Mouse (Mus musculus) gastrocnemius, postnatal 25 days (tissue): ENCODE data around the gene Ror2. TPM values are rescaled to one million over a fixed set of nuclear protein-coding genes. Genes with fewer than 3 reads are reported as not detected.

Source experiments
- DNase-seq: peaks from one replicate; pipeline ENCODE4 v3.0.0; 2022
- total RNA-seq, 2 experiments: library from RNA; stranded (reverse); gene quantifications; 1 replicate in 1 of 2; 2 replicates in 1 of 2; pipeline ENCODE4 v1.2.3; 2021

Ror2 gene
- total RNA-seq, 2 experiments from 2014 or later: 0.83 to 0.90 TPM

DNA sequence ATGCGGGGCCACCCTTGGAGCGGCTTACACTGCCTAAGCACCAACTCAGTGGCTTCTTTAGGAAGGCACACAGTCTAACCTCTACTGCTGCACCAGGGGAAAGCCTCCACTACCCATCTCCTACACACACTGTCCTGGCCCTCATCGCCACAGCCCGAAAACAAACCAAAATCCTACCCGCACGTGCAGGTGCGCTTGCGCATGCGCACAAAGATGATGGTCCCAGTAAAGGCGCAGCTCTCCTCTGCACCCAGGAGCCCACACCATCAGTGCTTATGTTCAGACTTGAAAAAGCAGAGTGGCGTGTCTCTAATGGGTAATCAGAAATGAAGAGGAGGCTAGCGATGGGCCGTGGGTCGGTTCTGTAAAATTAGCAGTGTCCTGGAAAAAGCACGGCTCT lies 91.6 kb downstream of the Ror2 start:
- no peak for DNase-seq

DNA sequence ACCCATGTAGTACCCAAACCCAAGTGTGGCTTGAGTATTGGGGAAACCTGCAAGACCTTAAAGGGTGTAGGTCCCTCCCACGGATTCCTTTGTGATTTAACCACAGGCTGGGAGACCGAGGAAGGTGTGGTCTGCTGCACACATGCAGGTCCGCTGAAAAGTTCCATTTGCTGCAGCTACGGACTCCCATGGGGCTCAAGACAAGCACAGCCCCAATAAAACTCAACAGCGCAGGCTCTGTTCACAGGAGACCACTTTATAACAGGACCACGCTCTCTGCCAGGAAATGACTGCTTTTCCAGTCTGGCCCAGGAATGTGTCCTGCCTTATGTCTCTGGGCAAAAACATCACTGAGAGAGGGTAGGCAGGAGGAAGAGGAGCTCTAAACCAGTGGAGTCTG lies 92.2 kb downstream of the Ror2 start:
- DNase-seq: no peak

DNA sequence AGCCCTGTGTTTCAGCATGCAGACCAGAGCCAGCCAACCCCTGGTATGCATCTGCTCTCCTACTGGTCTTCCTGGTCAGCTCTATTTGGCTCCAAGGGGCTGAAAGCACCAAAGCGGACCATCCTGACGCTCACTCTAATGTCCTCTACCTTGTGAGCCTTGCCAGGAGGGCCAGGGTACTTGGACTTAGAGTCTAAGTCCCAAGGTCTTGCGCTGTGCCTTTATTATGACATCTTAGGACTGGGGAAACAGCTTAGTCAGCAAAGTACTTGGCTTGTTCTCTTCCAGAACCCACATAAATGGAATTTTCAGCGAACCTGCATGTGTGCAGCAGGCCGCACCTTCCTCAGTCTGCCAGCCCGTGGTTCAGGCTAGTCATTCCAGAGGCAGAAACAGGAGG lies 93.6 kb downstream of the Ror2 start:
- no peak for DNase-seq

DNA sequence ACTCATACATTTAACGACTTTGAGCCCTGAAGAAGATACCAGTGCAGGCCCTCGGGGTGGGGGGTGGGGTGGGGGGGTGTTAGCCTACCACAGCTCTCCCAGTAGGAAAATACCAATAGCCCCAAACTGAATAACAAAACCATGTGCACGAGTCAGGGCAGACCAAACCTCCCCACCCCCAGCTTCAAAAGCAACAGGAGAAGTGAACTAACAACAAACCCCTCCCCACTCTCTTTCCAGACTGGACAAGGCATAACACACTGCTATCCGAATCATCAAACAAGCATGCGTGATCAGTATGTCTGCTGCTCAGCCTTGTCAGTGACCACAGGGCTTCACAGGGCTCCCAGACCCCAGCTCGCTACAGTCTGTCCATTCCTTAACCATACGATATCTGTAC lies 94.3 kb downstream of the Ror2 start:
- no peak for DNase-seq

DNA sequence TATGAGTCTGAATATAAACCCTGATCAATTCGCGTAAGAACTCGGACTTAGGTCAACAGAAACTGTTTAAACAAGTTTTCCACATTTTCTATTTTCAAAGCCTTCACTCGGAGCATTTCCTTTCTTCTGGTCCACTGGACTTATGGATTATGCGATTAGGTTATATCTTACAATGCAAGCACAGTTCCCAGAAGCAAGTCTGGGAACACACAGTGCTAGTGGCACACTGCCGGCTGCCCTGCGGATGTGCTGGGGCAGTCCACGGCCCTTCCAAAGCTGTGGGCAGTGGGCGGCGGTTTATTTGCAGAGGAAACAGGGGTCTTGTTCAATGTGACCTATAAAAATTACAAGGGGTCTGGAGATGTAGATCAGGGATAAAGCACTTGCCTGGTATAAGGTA lies 97.0 kb downstream of the Ror2 start:
- DNase-seq: no peak

DNA sequence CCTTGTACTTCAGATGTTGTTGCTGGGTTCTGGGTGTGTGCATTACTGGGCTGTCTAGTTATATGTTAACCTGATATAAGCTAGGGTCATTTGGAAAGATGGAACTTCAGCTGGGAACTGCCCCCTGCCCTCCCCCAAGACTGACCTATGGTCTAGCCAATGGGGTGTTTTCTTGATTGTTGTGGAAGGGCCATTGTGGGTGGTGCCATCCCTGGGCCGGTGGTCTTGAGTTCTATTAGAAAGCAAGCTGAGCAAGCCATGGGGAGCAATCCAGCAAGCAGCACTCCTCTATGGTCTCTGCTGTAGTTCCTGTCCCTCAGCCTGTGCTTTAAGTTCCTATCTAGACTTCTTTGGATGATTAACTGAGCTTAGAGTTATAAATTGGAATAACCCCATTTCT lies 101.1 kb downstream of the Ror2 start:
- DNase-seq: no peak

DNA sequence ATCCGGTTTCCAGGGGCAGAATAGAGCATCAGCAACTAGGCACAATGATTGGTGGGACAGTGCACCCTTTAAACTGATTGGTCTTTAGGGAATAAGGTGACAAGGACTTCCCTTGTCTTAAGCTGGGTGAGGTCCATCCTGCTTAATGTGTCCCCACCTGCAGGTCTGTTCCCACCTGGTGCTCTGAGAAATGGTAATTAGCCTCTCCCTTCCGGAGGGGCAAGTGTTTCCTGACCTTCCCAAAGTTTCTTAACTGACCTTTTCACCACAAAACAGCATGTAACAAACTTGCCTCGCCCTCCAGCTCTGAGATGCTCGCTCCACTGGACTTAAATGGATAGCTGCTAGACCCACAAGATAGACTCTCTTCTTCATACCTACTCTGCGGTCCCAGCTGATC lies 101.8 kb downstream of the Ror2 start:
- DNase-seq: no peak

DNA sequence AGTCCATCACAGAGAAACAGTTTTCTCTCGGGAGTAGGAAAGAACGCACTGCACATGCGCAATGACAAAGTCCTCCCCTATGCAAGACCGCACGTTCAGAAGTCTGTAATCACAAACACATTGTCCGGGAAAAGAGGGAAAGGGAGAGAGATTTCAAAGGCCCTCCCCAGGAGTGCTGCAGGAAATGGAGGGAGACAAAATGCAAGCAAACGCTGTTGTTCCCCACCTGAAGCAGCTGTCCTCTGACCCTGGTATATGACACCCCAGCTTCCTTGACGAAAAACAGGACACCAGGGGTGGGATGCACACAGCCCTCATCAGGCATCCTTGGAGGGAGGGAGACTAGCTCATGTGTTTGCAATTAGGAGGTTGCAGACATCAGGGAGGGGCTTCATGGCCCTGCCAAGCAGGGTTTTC lies 102.8 kb downstream of the Ror2 start:
- no peak for DNase-seq

DNA sequence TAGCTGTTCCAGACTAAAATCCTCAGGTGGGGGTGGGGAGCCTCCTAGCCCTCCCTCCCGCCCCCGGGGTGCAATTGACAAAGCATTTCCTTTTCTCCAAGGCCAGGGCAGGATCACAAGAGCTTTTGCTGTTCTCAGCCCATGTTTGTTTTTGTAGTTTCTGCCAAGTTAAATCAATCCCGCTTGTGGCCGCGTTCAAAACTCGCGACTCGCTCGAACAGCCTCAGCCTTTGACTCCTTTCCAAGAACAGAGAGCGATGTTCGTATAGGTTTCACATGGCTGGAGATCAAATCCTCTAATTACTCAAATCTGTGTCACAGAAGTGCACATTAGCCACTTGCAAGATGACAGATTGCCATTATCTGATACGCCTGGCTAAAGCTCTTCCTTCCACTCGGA lies 107.3 kb downstream of the Ror2 start:
- DNase-seq: no peak

DNA sequence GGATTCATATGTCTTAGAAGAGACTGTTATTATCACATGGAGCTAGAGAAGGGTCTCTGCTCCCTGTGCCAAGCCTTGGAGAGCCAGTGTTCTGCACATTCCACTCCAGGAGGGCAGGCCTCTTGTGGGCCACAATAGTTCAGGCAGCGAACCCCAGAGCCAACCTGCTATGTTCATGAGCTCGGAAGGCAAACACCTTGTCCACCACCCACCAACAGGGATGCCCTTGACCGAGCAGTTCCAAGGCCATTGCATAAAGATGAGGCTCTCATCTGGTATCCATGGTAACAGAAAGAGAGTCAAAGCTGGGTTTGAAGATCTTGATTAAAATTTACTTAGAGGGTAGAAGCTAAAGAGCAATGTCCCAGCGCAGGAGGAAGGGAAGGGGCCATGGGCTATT lies 107.8 kb downstream of the Ror2 start:
- DNase-seq: no peak

DNA sequence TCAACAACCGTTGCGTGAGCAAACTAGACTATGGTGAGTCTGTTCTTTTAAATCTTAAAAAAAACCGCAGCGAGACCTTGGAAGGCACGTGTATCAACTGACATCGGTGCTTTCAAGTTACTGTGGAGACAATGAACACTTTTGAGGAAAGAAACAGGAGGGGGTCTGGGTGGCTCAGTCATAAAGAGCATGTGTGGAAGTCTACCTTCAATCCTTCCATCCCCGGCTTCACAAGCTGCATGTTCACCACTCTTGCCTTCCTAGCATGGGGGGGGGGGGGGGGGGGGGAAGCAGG lies 108.6 kb downstream of the Ror2 start:
- no peak for DNase-seq

DNA sequence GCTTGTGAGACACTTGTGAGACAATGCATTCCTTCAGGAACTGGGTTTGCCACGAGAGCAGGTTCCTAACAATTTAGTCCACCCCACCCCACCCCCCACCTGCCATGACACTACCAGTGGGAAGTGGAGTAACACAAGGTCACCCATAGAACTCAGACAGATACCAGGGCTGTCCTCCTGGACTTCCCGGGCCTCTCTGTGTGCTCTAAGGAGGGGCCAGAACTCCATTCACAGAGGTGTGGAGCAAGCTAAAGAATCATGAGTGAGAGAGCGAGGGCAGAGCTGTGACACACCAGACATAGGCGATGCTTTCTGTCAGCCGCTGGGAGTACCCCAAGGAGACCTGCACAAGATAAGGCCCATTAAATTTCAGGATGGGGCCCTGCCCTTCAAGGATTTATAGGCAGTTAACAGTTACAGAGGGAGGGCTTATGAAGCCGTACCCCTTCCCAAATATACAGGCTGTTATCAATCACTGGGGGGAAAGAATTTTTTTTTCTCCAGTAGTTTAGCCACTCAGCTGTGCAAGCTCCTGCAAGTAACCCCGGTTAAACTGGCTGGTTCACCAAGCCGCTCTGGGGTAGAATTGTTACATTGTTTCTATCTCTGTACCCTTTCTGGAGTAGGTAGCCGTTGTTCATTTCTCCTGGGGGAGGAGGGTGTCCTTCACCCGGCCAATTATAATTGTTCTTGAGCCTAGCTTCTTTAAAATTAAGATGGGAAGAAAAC lies 109.1 kb downstream of the Ror2 start:
- no peak for DNase-seq

DNA sequence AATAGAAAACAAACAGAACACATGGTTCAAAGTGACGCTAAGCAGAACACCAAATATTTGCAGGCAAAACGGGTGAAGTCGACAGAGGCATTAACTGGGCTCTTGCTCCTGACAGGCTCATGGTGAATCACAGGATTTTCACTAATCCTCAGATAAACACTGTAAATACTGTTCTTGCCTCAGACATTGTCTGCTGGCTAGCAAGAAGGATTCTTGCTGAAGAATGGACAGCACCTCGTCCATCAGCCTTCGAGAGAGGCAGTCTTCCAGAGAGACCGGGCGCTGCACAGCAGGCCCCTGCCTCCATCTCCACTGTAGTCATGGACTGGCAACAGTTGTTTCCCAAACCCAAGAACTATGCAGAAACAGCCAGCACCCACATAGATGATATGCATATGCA lies 110.9 kb downstream of the Ror2 start:
- no peak for DNase-seq

DNA sequence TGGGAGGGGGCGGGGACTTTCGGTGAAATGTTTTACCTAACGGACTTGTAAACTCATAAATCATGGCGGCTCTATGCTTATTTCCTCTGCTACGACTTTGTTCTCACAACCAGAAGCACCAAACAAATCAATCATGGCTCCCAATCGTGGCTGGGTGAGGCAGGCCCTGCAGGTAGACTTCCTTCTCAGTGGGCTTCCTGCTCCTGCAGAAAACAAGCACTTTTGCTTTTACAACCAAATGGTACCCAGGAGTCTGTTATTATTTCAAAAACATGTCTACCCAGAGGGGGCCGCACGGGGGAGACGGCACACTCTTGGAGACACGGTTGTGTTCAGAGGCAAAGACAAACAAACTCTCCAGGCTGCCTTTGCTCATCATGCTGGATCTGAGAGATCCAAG lies 122.3 kb downstream of the Ror2 start:
- no peak for DNase-seq

DNA sequence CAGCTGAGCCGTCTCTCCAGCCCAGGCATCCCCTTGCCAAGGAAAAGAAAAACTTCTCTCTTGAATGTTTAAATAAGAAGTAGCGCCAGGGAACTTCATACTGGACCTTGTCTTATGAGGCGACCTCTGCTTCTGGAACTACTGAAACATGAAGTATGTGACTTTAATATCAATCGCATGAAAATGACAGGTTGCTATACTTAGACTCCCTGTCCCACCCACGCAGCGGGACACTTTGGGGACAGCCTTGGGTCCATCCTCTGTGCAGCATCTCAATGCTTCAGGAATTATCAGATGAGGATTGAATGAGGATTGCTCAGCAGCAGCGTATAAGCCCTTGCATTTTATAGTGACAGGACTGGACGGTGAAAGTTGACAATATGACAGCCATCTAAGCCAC lies 122.9 kb downstream of the Ror2 start:
- no peak for DNase-seq

DNA sequence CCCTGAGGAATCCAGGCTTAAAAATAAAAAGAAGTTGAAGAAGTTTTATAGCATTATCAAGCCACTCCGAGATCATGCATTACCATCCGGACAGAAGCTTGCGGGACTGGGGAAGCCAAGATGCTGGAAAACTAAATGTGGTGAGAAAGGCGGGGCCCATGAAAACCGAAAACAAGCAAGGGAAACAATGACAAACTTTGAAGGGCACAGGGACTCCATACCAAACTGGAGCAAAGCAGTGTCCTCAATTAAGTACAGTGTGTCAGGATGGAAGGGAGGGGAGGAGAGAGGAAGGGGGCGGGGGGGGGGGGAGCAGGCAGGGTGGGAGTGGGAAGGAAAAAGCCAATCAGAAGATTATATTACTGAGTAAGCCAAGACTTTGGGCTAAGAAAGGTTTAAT lies 126.4 kb downstream of the Ror2 start:
- DNase-seq: no peak

DNA sequence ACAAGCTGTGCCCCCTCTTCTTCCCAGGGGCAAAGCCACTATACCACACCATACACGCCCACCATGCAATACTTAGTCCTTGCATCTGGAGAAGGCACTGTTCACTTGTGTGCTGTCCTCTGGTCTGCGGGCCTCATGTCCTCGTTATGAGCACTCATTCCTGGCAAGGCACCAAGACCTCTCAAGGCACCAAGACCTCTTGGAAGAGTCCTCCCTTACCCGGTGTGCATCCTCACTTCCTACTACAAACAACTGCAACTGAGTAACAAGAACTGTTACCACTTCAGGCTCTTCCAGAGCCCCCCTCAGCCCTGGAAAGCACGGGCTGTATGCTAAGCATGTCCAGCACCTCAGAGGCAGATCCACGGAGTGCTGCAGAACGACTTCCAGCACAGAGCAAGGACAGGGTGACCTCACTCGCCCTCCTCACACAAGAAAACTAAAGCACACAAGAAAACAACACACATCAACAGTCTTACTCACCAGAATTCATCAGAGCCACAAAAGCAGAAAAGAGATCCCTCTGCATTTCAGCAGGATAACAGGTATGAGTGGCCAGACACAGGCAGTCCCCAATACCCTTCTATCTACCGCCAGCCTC lies 127.4 kb downstream of the Ror2 start:
- DNase-seq: no peak

DNA sequence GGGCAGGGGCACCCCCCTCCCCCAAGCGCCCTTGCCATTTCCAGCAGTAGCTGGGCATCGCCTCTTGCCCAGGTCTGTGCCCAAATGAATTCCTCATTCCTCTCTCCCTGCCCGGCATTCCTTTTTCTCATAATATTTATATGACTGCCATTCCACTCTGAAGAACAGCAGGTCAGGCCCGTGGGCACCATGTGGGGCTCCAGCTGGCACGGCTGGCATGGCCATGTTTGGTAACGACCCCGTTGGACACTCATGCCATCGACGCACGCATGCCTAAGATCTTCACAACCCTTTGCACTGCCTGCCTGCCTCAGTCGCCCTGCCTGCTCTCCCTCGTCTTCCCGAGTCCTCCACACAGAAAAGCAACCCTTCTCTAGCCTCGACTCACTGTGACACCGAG lies 129.0 kb downstream of the Ror2 start:
- DNase-seq: no peak

DNA sequence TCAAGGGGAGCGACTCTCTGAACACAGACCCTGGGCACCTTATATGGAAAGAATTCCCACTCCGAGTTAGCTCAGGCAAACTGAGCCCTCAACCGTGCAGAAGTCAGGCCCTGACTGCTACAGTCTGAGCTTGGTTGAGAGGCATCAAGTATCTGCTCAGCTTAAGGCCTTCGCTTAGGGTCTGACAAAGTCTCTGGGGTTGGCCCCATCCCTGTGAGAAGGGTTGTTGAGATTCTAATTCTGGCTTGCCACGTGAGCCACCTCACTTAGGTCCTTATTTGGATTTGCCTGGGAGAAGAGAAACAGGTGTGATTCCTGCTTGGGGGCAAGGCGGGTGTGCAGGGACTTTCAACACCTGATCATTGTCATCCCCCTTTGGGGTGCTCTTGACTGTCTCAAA lies 129.6 kb downstream of the Ror2 start:
- no peak for DNase-seq

DNA sequence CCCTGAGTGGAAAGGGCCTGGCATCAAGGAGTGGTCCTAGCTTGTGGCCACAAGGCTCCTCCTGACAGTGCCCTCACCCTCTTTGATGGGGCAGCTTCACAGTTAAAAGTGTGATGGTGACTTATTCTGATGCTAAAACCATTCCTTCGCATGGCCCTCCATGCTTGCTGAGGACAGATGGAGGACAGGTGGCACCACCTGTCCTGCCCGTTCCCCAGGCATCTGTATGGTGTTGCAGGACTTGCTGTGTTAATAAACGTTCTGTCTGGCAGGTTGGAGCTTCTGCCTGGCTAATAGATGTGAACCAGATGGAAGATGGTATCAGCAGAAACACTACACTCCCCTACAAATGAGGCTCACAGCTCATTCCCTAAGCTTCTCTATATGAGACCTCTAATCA lies 140.4 kb downstream of the Ror2 start:
- DNase-seq: no peak

DNA sequence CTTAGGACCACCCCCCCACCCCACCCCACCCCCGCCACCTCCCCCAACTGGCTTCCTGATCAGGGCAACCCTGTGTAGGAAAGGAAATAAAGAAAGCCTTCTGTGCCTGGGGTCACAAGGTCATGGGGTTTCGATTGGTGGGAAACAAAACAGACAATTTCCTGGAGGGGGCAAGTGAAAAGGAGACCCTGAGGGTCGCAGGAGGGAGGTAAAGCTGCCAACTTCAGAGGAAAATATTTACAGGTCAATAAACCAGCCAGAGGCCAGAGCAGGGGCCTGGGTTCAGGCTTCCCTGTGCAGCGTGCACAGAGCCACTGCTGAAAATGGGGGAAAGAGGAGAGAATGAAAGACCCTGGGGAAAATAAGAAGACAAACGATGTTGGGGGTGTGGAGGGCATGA lies 142.8 kb downstream of the Ror2 start:
- DNase-seq: no peak

DNA sequence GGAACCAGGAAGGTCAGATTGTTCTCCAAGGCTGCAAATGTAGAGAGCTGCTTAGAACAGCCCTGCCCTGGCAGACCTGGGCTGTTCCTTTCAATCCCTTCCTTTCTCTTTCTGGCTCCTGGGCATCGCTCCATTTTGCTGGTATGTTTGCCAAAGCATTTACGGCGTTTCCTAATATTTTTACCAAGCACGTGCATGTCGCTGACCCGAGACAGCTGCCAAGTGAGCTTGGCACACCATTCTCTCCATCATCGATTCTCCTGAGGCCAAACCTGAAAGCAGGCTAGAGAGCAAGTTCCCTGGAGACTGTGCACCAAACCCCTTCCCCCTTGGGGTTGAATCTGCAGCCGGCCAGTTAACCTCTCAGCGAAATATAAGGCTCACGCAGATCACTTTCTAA lies 143.7 kb downstream of the Ror2 start:
- no peak for DNase-seq

DNA sequence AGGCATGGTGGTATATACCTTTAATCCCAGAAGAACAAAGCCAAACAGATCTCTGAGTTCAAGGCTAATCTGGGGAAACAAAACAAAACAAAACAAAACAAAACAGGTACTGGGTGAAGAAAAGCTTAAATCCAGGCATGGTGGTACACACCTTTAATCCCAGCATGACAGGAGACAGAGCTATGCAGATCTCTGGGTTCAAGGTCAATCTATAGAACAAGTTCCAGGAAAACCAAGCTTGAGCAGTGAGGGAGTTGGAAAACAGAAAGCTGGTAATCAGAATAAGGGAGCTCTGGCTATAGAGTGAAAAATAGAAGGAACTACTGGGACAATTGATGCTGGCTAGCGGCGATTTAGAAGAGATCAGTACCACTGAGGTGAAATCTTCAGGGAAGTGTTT lies 145.6 kb downstream of the Ror2 start:
- DNase-seq: no peak

DNA sequence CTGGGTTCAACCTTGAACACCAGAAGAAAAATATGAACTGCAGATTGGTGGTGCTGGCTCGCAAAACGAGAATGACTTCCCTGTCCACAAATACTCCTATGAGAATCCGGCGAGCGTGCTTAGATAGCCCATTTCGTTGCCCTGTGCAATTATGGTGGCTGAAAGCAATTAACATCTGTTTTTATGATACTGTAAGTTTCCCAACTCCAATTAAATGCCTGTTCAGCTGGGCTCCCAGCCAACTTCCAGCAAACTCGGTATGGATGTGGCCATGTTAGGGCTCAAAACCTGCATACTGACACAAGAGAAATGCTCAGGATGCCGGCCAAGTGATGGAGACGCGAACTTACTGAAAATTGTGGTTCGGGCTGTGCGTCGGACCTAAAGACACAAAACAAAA lies 155.4 kb downstream of the Ror2 start:
- DNase-seq: no peak

DNA sequence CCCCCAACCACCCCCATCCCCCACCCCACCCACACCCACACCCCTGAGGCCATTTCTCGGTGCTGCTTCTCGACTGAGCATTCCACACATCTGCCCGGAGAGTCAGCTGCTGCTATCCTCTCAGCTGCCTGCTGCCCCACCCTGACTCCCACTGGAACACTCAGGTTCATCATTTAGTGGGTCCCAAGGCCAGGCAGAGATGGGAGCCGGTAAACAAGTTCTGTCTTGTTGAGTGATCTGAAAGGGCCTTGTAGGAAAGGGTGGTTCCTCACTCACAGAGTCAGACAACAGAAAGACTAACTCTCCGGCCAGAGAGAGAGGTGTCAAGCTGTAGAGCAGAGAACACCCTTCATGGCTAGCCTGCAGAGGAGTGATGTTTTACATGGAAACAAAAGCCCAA lies 155.9 kb downstream of the Ror2 start:
- DNase-seq: no peak
